Mouse (Mus musculus): Measurements from ENCODE around the gene Olfr921.

DNA sequence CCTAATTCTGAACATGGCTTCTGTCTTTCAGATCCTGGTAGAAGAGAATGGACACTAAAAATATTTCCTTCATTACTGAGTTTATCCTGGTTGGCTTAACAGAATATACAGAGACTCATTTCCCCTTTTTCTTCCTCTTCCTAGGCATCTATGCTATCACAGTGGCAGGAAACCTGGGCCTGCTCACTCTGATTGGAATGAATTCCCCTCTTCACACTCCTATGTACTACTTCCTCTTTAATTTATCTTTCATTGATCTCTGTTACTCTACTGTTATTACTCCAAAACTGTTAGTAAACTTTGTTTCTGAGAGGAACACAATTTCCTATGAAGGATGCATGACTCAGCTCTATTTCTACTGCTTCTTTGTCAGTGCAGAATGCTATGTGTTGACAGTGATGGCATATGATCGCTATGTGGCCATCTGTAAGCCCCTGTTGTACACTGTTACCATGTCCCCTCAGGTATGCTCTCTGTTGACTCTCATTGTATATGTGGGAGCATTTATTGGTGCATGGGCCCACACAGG, 42.7 kb downstream of the Olfr921 start:
- TF ChIP-seq POLR2A (IDR thresholded peaks at IDR 0.05; ENCODE audit: borderline replicate concordance, insufficient read depth, low read length) (no peak), CTCF (IDR thresholded peaks at IDR 0.05; ENCODE audit: borderline replicate concordance, insufficient read depth, low read depth, low read length) (no peak)

All from cerebellum, adult 2 months (tissue).